Mouse (Mus musculus): Measurements from ENCODE around the gene Nf2.

DNA sequence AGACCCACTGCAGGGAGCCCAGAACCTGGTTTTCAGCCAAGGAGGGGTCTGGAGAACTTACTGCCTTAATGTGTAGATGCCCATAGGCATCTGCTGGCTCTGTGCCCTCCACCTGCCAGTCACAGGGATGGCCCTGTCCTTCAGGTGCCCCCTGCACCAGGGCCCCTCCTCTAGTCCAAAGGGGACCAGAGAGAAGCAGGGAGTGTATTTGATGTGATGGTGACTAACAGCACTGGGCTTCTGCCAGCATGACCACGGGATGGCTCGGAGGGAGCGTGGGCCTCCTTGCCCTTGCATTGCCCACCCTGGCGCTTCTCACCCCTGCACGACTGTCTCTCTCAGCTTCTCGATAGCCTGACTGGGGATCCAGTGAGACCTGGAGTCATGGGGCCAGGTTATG is 104.6 kb downstream of the Nf2 start:
- TF ChIP-seq CTCF (IDR thresholded peaks at IDR 0.05; ENCODE audit: low read depth, low read length) (no peak), POLR2A (IDR thresholded peaks at IDR 0.05; ENCODE audit: insufficient read depth, low read length) (no peak)
